Mouse (Mus musculus): ENCODE results near the gene Lamtor2. TPM values are rescaled to one million over a fixed set of nuclear protein-coding genes. Genes with fewer than 3 reads are reported as not detected.

The Lamtor2 gene
- polyA plus RNA-seq, 1 experiment from 2014 or later: 206 TPM

GRCm38 (mm10) chr3:88502641-88503504, 50.0 kb downstream of the Lamtor2 start:
- under 1% methylated on average over 55 of the region's 55 CpGs for WGBS
- no peaks in the 10 kb centered on the region for H3K9me3 ChIP-seq

GRCm38 (mm10) chr3:88502031-88502571, 50.8 kb downstream of the Lamtor2 start:
- peak overlapping the region; percentile 92 for H3K4me2 ChIP-seq
- H3K4me1 ChIP-seq: peaks cover 33% of the 10 kb centered on the region
- no peaks in the 10 kb centered on the region for H3K9me3 ChIP-seq
- no peak; the same call in 1 of the 2 replicates for ATAC-seq (replicated peaks)
- peak overlapping the region; percentile 82 for H3K4me3 ChIP-seq
- no peaks in the 10 kb centered on the region for H3K36me3 ChIP-seq (replicated peaks)
- no peak overlapping the region for H3K27ac ChIP-seq
- peak overlapping the region; percentile 81 for H3K9ac ChIP-seq
- WGBS: 14% methylated on average over 11 of the region's 11 CpGs
- 0 out of 2 replicates have a peak, but pooled peaks cover 8% of the 10 kb centered on the region for H3K27me3 ChIP-seq (replicated peaks)

More at GRCm38 (mm10) chr3:88502641-88503504, 50.0 kb downstream of the Lamtor2 start:
- H3K27me3 ChIP-seq (replicated peaks): 0 out of 2 replicates have a peak, but pooled peaks cover 8% of the 10 kb centered on the region
- peak overlapping the region; percentile 92 for H3K4me2 ChIP-seq
- H3K4me1 ChIP-seq: peaks cover 33% of the 10 kb centered on the region
- ATAC-seq (replicated peaks): peak; percentile 95
- H3K9ac ChIP-seq: peak overlapping the region; percentile 81
- peak overlapping the region; percentile 74 for H3K27ac ChIP-seq
- H3K4me3 ChIP-seq: peak overlapping the region; percentile 82
- H3K36me3 ChIP-seq (replicated peaks): no peaks in the 10 kb centered on the region

GRCm38 (mm10) chr3:88501366-88502030, 51.4 kb downstream of the Lamtor2 start:
- H3K27ac ChIP-seq: no peak overlapping the region
- 56% methylated on average over 6 of the region's 6 CpGs for WGBS
- no peak overlapping the region for H3K9ac ChIP-seq

GRCm38 (mm10) chr3:88500655-88501365, 52.1 kb downstream of the Lamtor2 start:
- Histone ChIP-seq H3K4me2 (no peak overlapping the region; the same call in 1 of the 2 replicates), H3K27me3 (replicated peaks) (0 out of 2 replicates have a peak, but pooled peaks cover 8% of the 10 kb centered on the region), H3K9ac (no peak overlapping the region), H3K4me3 (no peak overlapping the region), H3K9me3 (no peaks in the 10 kb centered on the region), H3K36me3 (replicated peaks) (no peaks in the 10 kb centered on the region), H3K4me1 (peaks cover 33% of the 10 kb centered on the region), H3K27ac (no peak overlapping the region)
- no peak for ATAC-seq (replicated peaks)
- WGBS: 44% methylated on average over 4 of the region's 4 CpGs

More at GRCm38 (mm10) chr3:88501366-88502030, 51.4 kb downstream of the Lamtor2 start:
- H3K27me3 ChIP-seq (replicated peaks): 0 out of 2 replicates have a peak, but pooled peaks cover 8% of the 10 kb centered on the region
- peak overlapping the region; percentile 82 for H3K4me3 ChIP-seq
- peak overlapping the region; percentile 92 for H3K4me2 ChIP-seq
- H3K9me3 ChIP-seq: no peaks in the 10 kb centered on the region
- H3K36me3 ChIP-seq (replicated peaks): no peaks in the 10 kb centered on the region
- ATAC-seq (replicated peaks): no peak
- peaks cover 33% of the 10 kb centered on the region for H3K4me1 ChIP-seq

GRCm38 (mm10) chr3:88500087-88500486, 52.8 kb downstream of the Lamtor2 start:
- Histone ChIP-seq H3K9ac (no peak overlapping the region), H3K27ac (no peak overlapping the region), H3K4me1 (peaks cover 33% of the 10 kb centered on the region), H3K4me2 (no peak overlapping the region), H3K36me3 (replicated peaks) (no peaks in the 10 kb centered on the region), H3K9me3 (no peaks in the 10 kb centered on the region), H3K4me3 (no peak overlapping the region), H3K27me3 (replicated peaks) (0 out of 2 replicates have a peak, but pooled peaks cover 8% of the 10 kb centered on the region)
- no peak for ATAC-seq (replicated peaks)
- 88% methylated on average over 7 of the region's 7 CpGs for WGBS

MicroRNAs encoded within 50 kb of the gene (microRNA counts, 519-probe panel; counts per million panel counts)
- microRNA mmu-miR-1905: not detected

Small RNAs within 50 kb of the gene (microRNA-seq; reads per million reads assigned to microRNA genes)
- gene Mir1905: not detected

Other genes starting within 250 kb of the Lamtor2 start
- gene Glmp, start 228.1 kb downstream of the Lamtor2 start, polyA plus RNA-seq (2015; fragmentation: Nextera tagmentation; extraction: Ambion mirVana): 106 and 107 TPM in 2 replicates
- gene Tmem79, start 216.9 kb downstream of the Lamtor2 start, polyA plus RNA-seq (2015; fragmentation: Nextera tagmentation; extraction: Ambion mirVana): 1.1 and 1.6 TPM in 2 replicates
- gene Smg5, start 216.8 kb downstream of the Lamtor2 start, polyA plus RNA-seq (2015; fragmentation: Nextera tagmentation; extraction: Ambion mirVana): 73.2 and 74.9 TPM in 2 replicates
- gene Paqr6, start 188.5 kb downstream of the Lamtor2 start, polyA plus RNA-seq (2015; fragmentation: Nextera tagmentation; extraction: Ambion mirVana): 1.1 and 1.8 TPM in 2 replicates
- not detected in 2 replicates for gene Bglap3, start 180.3 kb downstream of the Lamtor2 start, polyA plus RNA-seq (2015; fragmentation: Nextera tagmentation; extraction: Ambion mirVana)
- not detected in 2 replicates for gene Bglap2, start 174.4 kb downstream of the Lamtor2 start, polyA plus RNA-seq (2015; fragmentation: Nextera tagmentation; extraction: Ambion mirVana)
- 0.50 TPM in 1 of 2 replicates, not detected in the other for gene Bglap, start 168.6 kb downstream of the Lamtor2 start, polyA plus RNA-seq (2015; fragmentation: Nextera tagmentation; extraction: Ambion mirVana)
- 23.6 and 26.7 TPM in 2 replicates for gene Pmf1, start 142.7 kb downstream of the Lamtor2 start, polyA plus RNA-seq (2015; fragmentation: Nextera tagmentation; extraction: Ambion mirVana)
- gene Slc25a44, start 127.9 kb downstream of the Lamtor2 start, polyA plus RNA-seq (2015; fragmentation: Nextera tagmentation; extraction: Ambion mirVana): 39.6 and 41.2 TPM in 2 replicates
- gene Sema4a, start 91.9 kb downstream of the Lamtor2 start, polyA plus RNA-seq (2015; fragmentation: Nextera tagmentation; extraction: Ambion mirVana): 39.1 and 39.3 TPM in 2 replicates
- 51.1 and 51.6 TPM in 2 replicates for gene Lmna, start 43.1 kb downstream of the Lamtor2 start, polyA plus RNA-seq (2015; fragmentation: Nextera tagmentation; extraction: Ambion mirVana)
- 37.0 and 37.7 TPM in 2 replicates for gene Mex3a, start 20.7 kb downstream of the Lamtor2 start, polyA plus RNA-seq (2015; fragmentation: Nextera tagmentation; extraction: Ambion mirVana)
- gene Rab25, start 4.8 kb downstream of the Lamtor2 start, polyA plus RNA-seq (2015; fragmentation: Nextera tagmentation; extraction: Ambion mirVana): 0.41 and 1.3 TPM in 2 replicates
- 45.9 and 48.0 TPM in 2 replicates for gene Ubqln4, start 684 bp upstream of the Lamtor2 start, polyA plus RNA-seq (2015; fragmentation: Nextera tagmentation; extraction: Ambion mirVana)
- 133 and 143 TPM in 2 replicates for gene Ssr2, start 22.8 kb upstream of the Lamtor2 start, polyA plus RNA-seq (2015; fragmentation: Nextera tagmentation; extraction: Ambion mirVana)
- 138 and 145 TPM in 2 replicates for gene Arhgef2, start 52.9 kb upstream of the Lamtor2 start, polyA plus RNA-seq (2015; fragmentation: Nextera tagmentation; extraction: Ambion mirVana)
- not detected in 2 replicates for gene Rxfp4, start 100.1 kb upstream of the Lamtor2 start, polyA plus RNA-seq (2015; fragmentation: Nextera tagmentation; extraction: Ambion mirVana)
- 88.9 and 92.9 TPM in 2 replicates for gene Khdc4, start 132.7 kb upstream of the Lamtor2 start, polyA plus RNA-seq (2015; fragmentation: Nextera tagmentation; extraction: Ambion mirVana)
- gene Rit1, start 163.8 kb upstream of the Lamtor2 start, polyA plus RNA-seq (2015; fragmentation: Nextera tagmentation; extraction: Ambion mirVana): 62.0 and 64.0 TPM in 2 replicates
- gene Syt11, start 222.1 kb upstream of the Lamtor2 start, polyA plus RNA-seq (2015; fragmentation: Nextera tagmentation; extraction: Ambion mirVana): 204 and 208 TPM in 2 replicates

Data from midbrain, embryonic 15.5 days (tissue).